Mouse (Mus musculus): ENCODE data around the gene Zc3h18. TPM values are rescaled to one million over a fixed set of nuclear protein-coding genes. Genes with fewer than 3 reads are reported as not detected.

Gene Zc3h18
- total RNA-seq, 2 experiments from 2014 or later = 21.6 to 23.5 TPM

DNA sequence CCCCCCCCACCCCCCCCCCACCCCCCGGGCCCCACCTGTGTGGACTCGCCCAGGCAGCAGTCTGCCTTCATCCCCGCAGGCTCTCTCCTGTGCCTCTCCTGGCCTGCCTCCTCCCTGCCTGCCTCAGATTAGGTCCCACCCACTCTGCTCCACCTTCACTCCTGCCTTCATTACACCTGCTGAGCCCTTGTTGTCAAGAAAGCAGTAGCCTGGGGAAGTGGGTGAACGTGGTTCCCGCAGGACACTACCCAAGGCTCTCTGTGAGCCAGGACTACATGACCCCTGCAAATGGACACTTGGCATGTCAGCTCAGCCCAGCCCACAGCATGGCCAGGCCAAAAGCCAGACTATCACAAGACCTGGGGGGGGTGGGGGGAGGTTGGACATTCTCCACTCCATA is 32.2 kb upstream of the Zc3h18 start:
- no peak for DNase-seq
- intact Hi-C loops (cut with DNase I; ENCODE audit: low total_unique reads) = no loop called here

- intact Hi-C loops (cut with DNase I; ENCODE audit: low total_unique reads) = no loop called here
- no peak for DNase-seq
Measured at GRCm38 (mm10) chr8:122345181-122346095, 31.0 kb upstream of the Zc3h18 start.

DNA sequence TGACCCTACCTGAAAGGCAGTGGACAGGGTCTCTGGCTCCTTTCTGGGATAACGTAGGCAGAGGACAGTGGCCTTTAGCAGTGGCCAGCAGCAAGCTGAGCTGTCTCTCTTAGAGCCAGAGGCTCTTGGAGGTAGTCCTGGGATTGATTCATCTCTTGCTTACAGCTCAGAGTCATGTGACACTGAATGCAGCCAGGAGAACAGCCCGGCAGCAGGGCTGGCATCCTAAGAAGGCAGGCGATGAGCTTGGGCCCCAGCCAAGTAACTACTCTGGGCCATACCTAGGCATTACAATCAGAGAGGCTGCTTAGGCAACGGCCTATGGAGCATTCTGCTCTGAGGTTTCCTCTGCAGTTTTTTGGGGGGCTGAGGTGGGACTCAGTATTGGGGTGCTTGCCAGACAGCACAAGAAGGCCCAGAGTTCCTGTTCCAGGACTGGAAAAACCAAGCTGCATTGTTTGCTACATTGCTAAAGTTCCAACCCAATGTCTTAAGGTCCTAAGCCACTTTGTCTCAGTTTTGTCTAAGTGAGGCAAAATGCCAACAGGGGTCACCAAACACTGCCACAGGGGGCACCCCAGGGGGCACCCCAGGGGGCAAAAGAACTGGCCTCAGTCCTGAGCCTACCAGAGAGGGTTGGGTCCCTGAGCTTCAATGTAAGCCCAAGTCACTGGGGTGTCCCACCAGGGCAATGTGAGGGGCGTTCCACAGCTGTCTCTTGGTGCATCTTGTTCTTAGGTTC is 28.4 kb upstream of the Zc3h18 start:
- DNase-seq = no peak
- intact Hi-C loops (cut with DNase I; ENCODE audit: low total_unique reads) = no loop called here

- intact Hi-C loops (cut with DNase I; ENCODE audit: low total_unique reads) = no loop called here
- no peak for DNase-seq
Measured at GRCm38 (mm10) chr8:122349357-122350297, 26.8 kb upstream of the Zc3h18 start.

DNA sequence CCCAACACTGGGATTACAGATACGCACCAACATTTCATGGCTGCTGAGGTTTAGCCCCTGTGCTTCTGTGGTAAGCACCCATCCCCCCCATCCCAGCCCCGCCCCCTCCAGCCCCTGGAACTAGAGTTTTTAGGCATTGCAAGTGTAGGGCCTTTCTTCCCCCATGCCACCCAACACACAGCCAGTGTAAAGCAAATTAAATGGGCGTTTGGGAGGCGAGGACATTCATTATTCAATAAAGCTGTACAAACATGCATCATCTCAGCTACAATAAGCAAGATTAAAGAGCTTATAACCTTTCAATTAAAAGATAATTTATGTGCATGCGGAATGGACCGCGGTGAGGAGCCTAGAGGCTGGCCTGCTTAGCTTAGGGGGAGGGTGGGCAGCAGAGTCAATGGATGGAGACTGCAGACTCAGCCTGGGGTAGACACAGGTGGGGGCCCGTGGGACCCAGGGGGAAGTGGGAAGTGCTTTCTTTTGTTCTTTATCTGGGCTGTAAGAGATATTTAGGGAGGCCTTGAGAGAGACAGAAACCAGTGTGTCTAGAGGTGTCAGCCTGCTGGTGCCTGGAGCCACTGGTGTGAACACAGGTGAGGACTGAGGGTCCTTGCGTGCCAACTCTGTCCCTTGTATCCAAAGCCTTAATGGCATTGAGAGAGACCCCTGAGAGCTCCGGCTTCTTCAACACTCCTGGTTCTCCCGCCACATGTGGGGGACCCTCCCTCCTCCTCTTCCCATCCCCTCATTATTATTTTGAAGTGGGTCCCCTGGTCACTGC is 25.9 kb upstream of the Zc3h18 start:
- no peak for DNase-seq
- intact Hi-C loops (cut with DNase I; ENCODE audit: low total_unique reads) = no loop called here

- intact Hi-C loops (cut with DNase I; ENCODE audit: low total_unique reads) = no loop called here
- no peak for DNase-seq
Measured at GRCm38 (mm10) chr8:122354157-122354556, 22.3 kb upstream of the Zc3h18 start.

GRCm38 (mm10) chr8:122355642-122356606 is 20.5 kb upstream of the Zc3h18 start:
- intact Hi-C loops (cut with DNase I; ENCODE audit: low total_unique reads) = no loop called here
- DNase-seq = no peak

GRCm38 (mm10) chr8:122357202-122357601 is 19.2 kb upstream of the Zc3h18 start:
- intact Hi-C loops (cut with DNase I; ENCODE audit: low total_unique reads) = no loop called here
- DNase-seq = no peak

DNA sequence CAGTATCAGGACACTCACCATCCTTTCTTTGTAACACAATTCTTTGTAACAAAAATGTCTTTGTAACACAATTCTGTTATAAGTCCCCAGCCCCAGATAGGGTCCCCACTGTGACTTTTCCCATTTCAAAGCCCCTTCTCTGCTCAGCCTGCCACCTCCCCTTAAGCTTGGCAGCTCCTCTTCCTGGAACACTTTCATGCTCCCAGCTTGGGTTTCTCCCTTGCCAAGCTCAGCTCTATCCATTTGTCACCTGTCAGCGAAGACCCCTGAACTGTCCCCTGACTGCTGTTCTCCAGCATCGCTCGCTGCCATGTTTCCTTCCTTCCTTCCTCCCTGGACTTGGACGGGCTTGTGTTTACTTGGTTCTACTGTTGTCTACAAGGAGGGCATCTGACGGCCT is 18.8 kb upstream of the Zc3h18 start:
- intact Hi-C loops (cut with DNase I; ENCODE audit: low total_unique reads) = no loop called here
- DNase-seq = no peak

DNA sequence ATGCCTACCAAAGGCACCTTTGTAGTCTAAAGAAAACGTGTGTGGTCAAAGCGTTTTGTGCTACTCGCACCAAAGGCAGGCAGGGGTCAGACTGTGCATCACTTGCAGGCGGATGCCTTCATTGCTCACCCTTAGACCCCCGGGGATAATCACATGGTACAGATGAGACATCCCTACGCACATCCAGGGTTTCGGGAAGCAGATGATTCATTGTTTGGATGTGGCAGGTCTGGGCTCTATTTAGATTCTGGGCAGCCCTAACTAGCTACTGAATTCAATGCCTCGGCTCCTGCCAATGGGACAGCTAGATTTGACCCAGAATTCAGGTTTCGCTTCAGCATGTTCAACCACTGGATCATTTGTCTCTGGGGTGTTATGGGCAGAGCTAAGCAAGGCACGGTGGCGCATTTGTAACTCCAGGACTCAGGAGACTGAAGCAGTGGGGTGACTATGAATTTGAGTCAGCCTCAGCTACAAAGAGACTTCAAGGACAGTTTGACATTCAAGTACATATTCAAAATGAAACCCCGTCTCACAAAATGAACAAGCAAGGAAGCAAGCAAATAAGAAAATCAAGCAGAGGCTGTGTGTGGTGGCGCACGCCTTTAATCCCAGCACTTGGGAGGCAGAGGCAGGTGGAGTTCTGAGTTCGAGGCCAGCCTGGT is 17.2 kb upstream of the Zc3h18 start:
- intact Hi-C loops (cut with DNase I; ENCODE audit: low total_unique reads) = no loop called here
- no peak for DNase-seq

DNA sequence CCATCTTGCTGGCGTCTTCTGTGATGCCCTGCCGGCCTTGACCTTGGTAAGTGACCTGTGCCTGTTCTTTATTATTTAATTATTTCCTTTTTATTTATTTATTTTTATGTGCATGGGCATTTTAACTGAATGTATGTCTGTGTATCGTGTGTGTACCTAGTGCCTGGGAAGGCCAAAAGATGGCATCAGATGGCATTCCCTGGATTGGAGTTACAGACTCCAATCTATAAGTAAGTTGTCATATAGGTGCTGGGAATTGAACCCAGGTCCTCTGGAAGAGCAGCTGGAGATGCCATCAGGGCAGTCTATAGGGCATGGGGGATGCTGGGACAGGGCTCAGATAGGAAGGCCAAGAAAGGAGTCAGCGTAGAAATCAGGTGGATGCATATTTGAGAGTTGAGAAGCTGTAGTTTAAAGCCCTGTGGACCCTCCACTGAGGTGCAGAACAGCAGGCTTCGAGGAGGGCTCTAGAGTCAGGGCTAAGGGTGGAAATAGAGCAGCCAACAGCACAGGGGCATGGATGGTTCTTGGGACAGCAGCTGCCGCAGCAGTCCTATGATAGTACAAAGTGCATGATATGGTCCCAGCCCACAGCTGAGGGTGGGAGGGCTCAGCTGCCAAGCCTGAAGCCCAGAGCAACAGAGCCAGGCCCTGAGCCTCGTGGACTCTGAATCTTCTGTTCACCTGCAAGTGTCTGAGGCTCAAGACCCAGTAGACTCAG is 15.6 kb upstream of the Zc3h18 start, which contains the start of gene Trhr2:
TSS of gene Trhr2 (minus strand) at position 51 of the 721 bp plus-strand sequence.
- intact Hi-C loops (cut with DNase I; ENCODE audit: low total_unique reads) = loop anchor here (2.0 kb wide), 1 partner anchor 84 kb away; no protein-coding TSS in a partner anchor
- DNase-seq = no peak

DNA sequence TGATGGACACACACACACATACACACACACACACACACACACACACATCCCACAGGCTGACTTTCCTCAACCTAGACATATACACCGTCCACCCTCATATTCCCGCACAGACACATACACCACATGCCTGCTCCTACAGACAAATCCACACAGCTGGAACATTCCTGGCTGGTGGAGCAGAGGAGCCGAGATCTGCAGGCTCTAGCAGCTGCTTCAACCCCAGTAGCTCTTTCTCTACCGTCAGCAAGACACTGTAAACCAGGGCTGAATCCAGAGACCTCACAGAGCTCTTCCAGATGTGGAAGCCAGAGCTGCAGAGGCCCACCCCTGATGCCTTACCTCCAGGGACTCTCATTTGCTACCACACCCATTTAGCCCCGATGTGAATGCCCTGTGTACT is 14.1 kb upstream of the Zc3h18 start:
- no peak for DNase-seq
- intact Hi-C loops (cut with DNase I; ENCODE audit: low total_unique reads) = no loop called here

- DNase-seq = no peak
- intact Hi-C loops (cut with DNase I; ENCODE audit: low total_unique reads) = no loop called here
Measured at GRCm38 (mm10) chr8:122362967-122363366, 13.4 kb upstream of the Zc3h18 start.

- intact Hi-C loops (cut with DNase I; ENCODE audit: low total_unique reads) = loop anchor here (5.0 kb wide), 1 partner anchor 36 kb away; no protein-coding TSS in a partner anchor
- DNase-seq = no peak
Measured at GRCm38 (mm10) chr8:122368494-122368893, 7.9 kb upstream of the Zc3h18 start.

DNA sequence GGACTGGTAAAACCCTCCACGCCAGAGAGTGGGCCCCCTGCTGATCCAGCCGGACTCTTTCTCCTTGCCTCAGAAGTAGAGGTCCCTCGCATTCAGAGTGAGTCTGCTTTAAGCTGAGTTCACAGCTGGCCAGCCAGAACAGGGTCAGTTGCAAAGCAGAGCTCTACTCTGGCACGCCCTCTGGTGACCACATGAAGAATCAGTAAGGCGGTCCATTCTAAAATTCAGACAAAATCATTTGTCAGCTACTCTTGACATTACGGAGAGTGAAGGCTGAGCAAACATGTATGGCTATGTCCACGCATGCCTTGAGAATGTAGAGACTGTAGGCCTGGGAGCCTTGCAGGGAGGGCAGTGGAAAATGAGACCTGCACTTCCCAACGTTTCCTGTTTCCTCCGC is 6.7 kb upstream of the Zc3h18 start:
- DNase-seq = peak; percentile 77
- intact Hi-C loops (cut with DNase I; ENCODE audit: low total_unique reads) = loop anchor here (2.0 to 5.0 kb wide), 2 partner anchors 37 to 97 kb away; no protein-coding TSS in a partner anchor

GRCm38 (mm10) chr8:122371706-122372105 is 4.7 kb upstream of the Zc3h18 start:
- no peak for DNase-seq
- intact Hi-C loops (cut with DNase I; ENCODE audit: low total_unique reads) = loop anchor here (2.0 kb wide), 1 partner anchor 99 kb away; no protein-coding TSS in a partner anchor

Data from gastrocnemius, postnatal 14 days (tissue).